Mouse (Mus musculus) heart, adult 2 months (tissue): ENCODE data around the gene Kifc3.

ENCODE experiments used
- CTCF ChIP-seq: fragments of 200-600 bp; IDR thresholded peaks from 2 replicates; pipeline ENCODE4 v1.8.1; 2022; ENCODE audit warnings: antibody characterized with exemption, mild to moderate bottlenecking, moderate library complexity
- POLR2A ChIP-seq: fragments of 200-500 bp; IDR thresholded peaks from 2 replicates; pipeline ENCODE4 v1.6.1; 2011; ENCODE audit warnings: mild to moderate bottlenecking, low read depth, low read length, control low read depth; ENCODE audit not compliant: insufficient read depth

GRCm38 (mm10) chr8:95219623-95220022 is 17.0 kb upstream of the Kifc3 start:
- TF ChIP-seq CTCF: peak; percentile 13; the same call in 1 of the 2 replicates
- no peak for TF ChIP-seq POLR2A
